Mouse (Mus musculus): Measurements from ENCODE around the gene Rad50.

GRCm38 (mm10) chr11:53682170-53682569, 24.9 kb downstream of the Rad50 start:
- TF ChIP-seq POLR2A (IDR thresholded peaks at IDR 0.05; ENCODE audit: insufficient read depth, low read depth, low read length) (no peak), CTCF (IDR thresholded peaks at IDR 0.05; ENCODE audit: insufficient read depth, low read depth, low read length) (no peak)
